Mouse (Mus musculus) E14TG2a.4 (cell line): Measurements from ENCODE around the gene Stac2.
A peak's percentile ranks its signal among the peaks of the same experiment; 100 is the strongest.

Experiments
- CTCF ChIP-seq: conservative IDR thresholded peaks from 2 replicates; pipeline ENCODE4 v1.5.1; 2014; ENCODE audit warnings: low read length
- NANOG ChIP-seq: IDR thresholded peaks from 2 replicates; pipeline ENCODE4 v1.6.1; 2014; ENCODE audit warnings: borderline replicate concordance, low read length, mixed read lengths
- POU5F1 ChIP-seq: IDR thresholded peaks from 2 replicates; pipeline ENCODE4 v1.6.1; 2014; ENCODE audit warnings: low read length, borderline replicate concordance

DNA sequence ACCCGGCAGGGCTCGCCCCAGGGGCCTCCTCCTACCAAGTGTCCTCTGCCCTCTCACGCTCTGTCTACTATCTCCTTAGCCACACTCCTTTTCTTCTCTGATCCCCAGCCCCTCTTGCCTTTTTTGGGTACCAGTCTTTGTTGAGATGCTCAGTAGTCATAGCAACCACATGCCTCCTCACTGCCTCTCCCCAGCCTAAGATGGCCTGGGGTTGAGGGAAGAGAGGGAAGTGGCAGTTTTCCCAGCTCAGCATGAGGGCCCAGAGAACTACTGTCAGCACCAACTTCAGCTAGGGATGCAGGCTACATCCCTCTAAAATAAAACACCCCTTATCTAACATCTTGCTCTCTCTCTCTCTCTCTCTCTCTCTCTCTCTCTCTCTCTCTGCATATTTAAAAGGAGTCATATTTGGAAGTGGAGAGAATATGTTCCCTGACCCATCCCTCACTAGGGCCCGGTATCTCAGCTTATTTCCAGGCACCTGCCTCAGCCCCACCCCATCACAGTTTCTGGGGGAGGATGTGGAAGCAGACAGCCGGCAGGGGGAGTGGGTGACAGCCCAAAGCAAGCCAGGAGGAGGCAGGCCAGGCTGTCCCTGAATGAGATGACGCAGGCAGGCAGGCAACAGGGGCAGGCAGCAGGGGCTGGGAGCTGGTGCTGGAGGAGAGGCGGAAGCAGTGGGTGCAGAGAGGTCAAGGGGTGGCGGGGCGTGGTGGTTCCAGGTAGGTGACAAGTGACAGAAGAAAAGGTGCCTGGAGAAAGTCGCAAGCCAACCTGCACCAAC lies 34.2 kb downstream of the Stac2 start:
- TF ChIP-seq CTCF (peak; percentile 23; the same call in 1 of the 2 replicates), POU5F1 (no peak), NANOG (no peak)
